Mouse (Mus musculus): Measurements from ENCODE around the gene Thsd4.

Gene Thsd4

DNA sequence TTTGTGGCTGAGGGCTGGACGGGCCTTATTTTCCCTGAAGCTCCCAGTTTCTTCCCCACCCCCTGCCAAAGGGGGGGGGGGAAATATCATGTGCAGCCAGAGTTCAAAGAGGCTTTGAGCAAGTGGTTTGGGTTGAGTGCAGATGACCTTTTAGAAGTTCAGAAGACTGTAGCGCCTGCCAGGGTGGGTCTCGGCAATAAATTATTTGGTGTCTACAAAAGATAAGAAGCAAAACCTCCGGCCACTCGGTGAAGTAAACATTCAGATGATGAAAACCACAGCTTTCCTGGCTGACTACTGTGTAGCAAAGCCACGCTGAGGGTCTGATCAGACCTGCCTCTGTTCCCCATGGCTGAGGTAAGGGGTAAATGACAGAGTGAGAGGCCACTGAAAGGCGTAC is 116.1 kb downstream of the Thsd4 start:
- in situ Hi-C loops (cut with MboI; ENCODE audit: low pct_unique_long_range_greater_than_20kb in 1 of 2, low sequenced_read_pairs in 2 of 2, unreplicated experiment in 1 of 2) = no loop called here

GRCm38 (mm10) chr9:60402681-60403080 is 119.2 kb downstream of the Thsd4 start:
- in situ Hi-C loops (cut with MboI; ENCODE audit: low pct_unique_long_range_greater_than_20kb in 1 of 2, low sequenced_read_pairs in 2 of 2, unreplicated experiment in 1 of 2) = no loop called here

- in situ Hi-C loops (cut with MboI; ENCODE audit: low pct_unique_long_range_greater_than_20kb in 1 of 2, low sequenced_read_pairs in 2 of 2, unreplicated experiment in 1 of 2) = no loop called here
Measured at GRCm38 (mm10) chr9:60400001-60400400, 121.8 kb downstream of the Thsd4 start.

DNA sequence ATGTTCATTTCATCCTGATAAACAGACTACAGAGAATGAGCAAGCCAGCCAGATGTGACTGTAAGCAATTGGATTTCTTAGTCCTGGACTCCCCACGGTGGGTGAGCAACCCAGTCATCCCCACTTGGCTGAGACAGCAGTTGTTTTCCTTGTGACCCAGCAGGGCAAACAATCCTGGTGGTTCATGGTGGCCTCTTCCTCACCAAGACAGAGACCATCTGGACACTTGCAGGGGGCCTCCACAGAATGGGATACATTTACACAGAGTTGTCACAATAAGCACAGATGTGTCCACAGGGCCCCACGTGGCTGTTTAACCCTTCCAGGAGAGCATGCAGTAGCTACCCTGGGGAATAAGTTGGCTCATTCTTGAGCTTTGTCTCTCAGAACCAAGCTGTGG is 123.8 kb downstream of the Thsd4 start:
- in situ Hi-C loops (cut with MboI; ENCODE audit: low pct_unique_long_range_greater_than_20kb in 1 of 2, low sequenced_read_pairs in 2 of 2, unreplicated experiment in 1 of 2) = no loop called here

- in situ Hi-C loops (cut with MboI; ENCODE audit: low pct_unique_long_range_greater_than_20kb in 1 of 2, low sequenced_read_pairs in 2 of 2, unreplicated experiment in 1 of 2) = no loop called here
Measured at GRCm38 (mm10) chr9:60396096-60396495, 125.8 kb downstream of the Thsd4 start.

DNA sequence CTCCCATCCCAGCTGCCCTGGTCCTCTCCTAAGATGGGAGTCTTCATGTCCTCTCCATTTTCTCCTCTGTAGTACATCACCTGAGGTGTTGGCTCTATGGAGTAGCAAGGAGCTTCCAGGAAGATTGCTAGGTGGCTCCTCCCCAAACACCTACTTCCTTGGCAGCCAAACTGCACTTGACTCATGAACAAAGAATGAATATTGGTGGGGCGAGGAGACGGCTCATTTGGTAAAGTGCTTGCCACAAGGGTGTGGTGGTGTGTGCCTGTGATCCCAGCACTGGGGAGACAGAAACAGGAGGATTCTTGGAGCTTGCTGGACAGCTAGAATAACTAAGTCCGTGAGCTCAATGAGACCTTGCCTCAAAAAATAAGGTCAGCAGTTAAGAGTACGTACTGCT is 128.9 kb downstream of the Thsd4 start:
- in situ Hi-C loops (cut with MboI; ENCODE audit: low pct_unique_long_range_greater_than_20kb in 1 of 2, low sequenced_read_pairs in 2 of 2, unreplicated experiment in 1 of 2) = no loop called here

GRCm38 (mm10) chr9:60384751-60385150 is 137.1 kb downstream of the Thsd4 start:
- in situ Hi-C loops (cut with MboI; ENCODE audit: low pct_unique_long_range_greater_than_20kb in 1 of 2, low sequenced_read_pairs in 2 of 2, unreplicated experiment in 1 of 2) = no loop called here

DNA sequence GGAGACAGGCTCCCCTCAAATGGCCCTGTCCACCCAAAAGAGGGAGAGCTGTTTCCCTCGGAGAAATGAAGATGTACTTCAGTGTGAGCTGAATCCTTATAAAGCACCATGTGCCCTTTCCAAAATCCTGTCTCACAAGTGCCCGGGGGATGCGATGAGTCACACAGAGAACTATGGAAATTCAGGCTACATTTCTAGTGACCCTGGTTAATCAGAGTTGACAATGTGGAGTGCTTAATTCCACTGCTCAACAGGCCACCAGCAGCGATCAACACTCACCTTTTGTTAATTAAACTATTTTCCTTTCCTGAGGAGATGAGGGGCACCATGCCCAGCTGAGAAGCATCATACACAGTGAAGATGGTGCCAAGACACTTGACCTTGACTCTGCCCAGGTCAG is 138.9 kb downstream of the Thsd4 start:
- in situ Hi-C loops (cut with MboI; ENCODE audit: low pct_unique_long_range_greater_than_20kb in 1 of 2, low sequenced_read_pairs in 2 of 2, unreplicated experiment in 1 of 2) = no loop called here

DNA sequence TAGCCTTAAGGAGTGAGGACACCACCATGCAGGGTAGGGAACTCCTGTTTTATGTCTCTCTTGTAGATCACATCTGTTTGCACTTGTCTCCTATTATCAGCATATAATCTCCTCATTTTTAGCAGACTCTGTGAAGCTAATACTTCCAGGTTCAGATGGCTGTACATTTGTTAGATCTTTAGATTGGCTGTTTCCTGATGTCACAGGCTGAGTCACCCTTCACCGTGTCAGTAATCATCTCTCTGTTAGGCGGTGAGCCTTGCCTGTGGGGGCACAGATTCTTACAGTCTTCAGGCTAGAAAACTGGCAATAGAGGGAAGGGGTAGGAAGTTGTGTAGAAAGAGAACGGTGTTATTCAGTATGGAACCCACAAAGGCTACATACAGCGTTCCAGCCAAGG is 139.3 kb downstream of the Thsd4 start:
- in situ Hi-C loops (cut with MboI; ENCODE audit: low pct_unique_long_range_greater_than_20kb in 1 of 2, low sequenced_read_pairs in 2 of 2, unreplicated experiment in 1 of 2) = no loop called here

DNA sequence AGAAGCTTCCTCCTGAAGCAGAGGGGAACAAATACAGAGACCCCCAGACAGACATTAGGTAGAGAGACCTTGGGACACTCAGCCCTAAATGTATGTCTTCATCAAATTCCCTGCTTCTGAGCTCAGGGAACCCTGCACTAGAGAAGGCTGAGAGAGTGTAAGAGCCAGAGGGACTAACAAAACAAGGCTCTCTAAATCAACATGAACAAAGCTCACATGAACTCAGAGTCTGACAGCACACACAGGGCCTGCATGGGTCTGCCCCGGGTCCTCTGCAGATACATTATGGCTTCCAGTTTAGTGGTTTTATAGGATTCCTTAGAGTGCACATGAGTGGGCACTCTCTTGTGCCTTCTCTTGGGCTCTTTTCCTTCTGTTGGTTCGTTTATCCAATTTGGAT is 140.8 kb downstream of the Thsd4 start:
- in situ Hi-C loops (cut with MboI; ENCODE audit: low pct_unique_long_range_greater_than_20kb in 1 of 2, low sequenced_read_pairs in 2 of 2, unreplicated experiment in 1 of 2) = no loop called here

DNA sequence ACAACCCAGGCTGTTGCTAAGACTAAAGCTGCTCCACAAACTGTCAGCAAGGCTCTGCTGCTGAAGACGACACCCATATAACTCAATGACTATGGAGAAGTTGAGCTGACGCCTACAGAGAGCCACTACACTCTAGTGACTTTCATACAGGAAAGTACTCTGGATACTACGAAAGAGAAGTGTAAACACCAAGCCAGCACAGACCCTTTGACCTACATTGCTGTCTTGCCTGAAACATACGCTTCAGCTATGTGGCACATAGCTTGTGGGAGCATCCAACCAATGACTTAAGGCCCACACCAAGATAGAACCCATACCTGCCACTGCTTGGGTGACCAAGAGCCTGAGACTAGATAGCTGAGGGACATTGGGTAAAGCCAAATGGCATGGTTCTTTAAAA is 141.3 kb downstream of the Thsd4 start:
- in situ Hi-C loops (cut with MboI; ENCODE audit: low pct_unique_long_range_greater_than_20kb in 1 of 2, low sequenced_read_pairs in 2 of 2, unreplicated experiment in 1 of 2) = no loop called here

DNA sequence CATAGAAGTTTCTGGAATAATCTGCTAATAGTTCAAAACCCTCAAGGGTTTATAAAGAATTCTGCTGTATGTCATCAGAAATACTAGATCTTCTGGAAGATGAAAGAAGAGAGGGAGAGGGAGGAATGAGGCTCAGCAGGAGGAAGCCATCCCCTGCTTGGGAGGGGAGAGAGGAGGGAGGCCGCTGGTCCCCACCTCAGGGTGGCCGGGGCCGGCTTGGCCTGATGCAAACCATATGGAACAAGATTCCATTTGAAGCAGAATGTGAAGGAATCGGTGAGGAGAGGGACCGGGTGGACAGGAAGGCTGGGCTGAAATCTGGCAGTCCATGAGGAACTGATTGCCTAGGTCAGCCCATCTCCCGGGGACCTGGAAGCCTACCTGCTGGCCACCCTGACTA is 143.6 kb downstream of the Thsd4 start:
- in situ Hi-C loops (cut with MboI; ENCODE audit: low pct_unique_long_range_greater_than_20kb in 1 of 2, low sequenced_read_pairs in 2 of 2, unreplicated experiment in 1 of 2) = no loop called here

DNA sequence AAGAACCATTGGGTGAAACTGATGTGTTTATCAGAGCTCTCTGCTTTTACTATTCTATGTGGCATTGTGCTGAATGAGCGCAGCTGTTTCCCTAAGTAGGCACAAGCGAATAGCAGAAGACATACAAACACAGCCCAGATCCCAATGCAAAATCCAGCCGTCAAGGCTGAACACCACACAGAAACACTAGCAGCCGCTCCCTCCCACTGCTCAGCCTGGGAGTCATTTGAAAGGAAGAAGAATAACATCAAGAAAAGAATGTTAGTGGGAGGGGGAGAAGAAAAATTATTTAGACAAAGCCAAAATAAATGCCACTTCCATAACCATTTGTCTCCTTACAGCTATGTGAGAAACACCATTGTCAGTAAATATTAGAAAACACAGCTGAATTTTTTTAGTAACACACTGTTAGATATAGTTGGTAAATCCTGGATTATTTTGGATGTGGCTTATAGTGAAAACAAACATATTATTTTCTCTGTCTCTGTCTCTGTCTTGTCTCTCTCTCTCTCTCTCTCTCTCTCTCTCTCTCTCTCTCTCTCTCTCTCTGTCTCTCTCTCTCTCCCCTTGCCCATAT is 148.6 kb downstream of the Thsd4 start:
- in situ Hi-C loops (cut with MboI; ENCODE audit: low pct_unique_long_range_greater_than_20kb in 1 of 2, low sequenced_read_pairs in 2 of 2, unreplicated experiment in 1 of 2) = no loop called here

GRCm38 (mm10) chr9:60368516-60368915 is 153.3 kb downstream of the Thsd4 start:
- in situ Hi-C loops (cut with MboI; ENCODE audit: low pct_unique_long_range_greater_than_20kb in 1 of 2, low sequenced_read_pairs in 2 of 2, unreplicated experiment in 1 of 2) = no loop called here

DNA sequence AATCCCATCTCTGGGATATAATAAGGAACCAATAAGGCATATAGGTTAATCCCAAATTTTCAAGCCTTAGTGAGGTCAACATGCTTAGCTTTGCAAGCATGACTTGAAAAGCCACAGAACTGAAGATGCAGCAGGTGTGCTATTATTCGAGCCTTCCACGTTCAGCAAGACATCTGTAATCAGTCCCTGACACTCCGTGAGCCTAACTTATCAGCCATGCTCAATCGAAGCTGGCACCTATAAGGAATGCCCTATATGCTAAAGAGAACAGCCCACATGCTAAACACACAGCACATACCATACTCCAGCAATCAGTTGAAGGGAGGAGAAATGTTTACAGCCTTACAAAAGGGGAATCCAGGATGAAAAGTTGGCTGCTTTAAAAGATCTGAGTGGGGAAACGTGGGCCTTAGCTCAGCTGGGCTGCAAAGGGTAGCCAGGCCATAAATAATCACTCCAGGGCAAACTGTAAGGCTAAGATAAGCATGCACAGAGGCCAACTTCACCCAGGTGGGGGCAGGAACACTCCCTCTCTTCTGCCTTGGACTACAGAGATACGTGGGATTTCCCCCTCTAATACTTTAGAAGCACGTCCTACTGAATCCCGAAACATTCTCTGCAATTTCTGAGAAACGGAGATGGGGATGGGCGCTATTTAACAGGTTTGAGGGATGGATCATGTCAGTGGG is 154.1 kb downstream of the Thsd4 start:
- in situ Hi-C loops (cut with MboI; ENCODE audit: low pct_unique_long_range_greater_than_20kb in 1 of 2, low sequenced_read_pairs in 2 of 2, unreplicated experiment in 1 of 2) = no loop called here

GRCm38 (mm10) chr9:60364166-60364781 is 157.6 kb downstream of the Thsd4 start:
- in situ Hi-C loops (cut with MboI; ENCODE audit: low pct_unique_long_range_greater_than_20kb in 1 of 2, low sequenced_read_pairs in 2 of 2, unreplicated experiment in 1 of 2) = no loop called here

- in situ Hi-C loops (cut with MboI; ENCODE audit: low pct_unique_long_range_greater_than_20kb in 1 of 2, low sequenced_read_pairs in 2 of 2, unreplicated experiment in 1 of 2) = no loop called here
Measured at GRCm38 (mm10) chr9:60352351-60352750, 169.5 kb downstream of the Thsd4 start.

DNA sequence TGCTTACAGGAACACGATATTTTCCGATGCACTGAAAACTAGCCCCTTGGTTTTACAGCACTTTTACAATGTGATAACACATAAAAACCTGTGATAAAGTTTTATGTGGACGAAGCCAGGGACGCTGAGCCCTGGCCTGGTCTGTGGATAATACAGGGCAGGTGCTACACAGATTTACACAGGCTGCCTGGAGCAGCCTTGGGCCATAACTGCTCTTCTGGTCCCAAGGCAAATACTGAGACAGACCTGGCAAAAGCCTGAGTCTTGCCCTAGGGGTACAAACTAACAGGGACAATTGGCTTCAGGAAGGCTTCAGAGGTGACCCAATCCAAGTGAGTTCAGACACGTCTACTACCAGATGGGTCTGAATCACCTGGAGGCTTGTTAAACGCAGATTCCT is 170.7 kb downstream of the Thsd4 start:
- in situ Hi-C loops (cut with MboI; ENCODE audit: low pct_unique_long_range_greater_than_20kb in 1 of 2, low sequenced_read_pairs in 2 of 2, unreplicated experiment in 1 of 2) = no loop called here

- in situ Hi-C loops (cut with MboI; ENCODE audit: low pct_unique_long_range_greater_than_20kb in 1 of 2, low sequenced_read_pairs in 2 of 2, unreplicated experiment in 1 of 2) = no loop called here
Measured at GRCm38 (mm10) chr9:60336147-60336546, 185.7 kb downstream of the Thsd4 start.

- in situ Hi-C loops (cut with MboI; ENCODE audit: low pct_unique_long_range_greater_than_20kb in 1 of 2, low sequenced_read_pairs in 2 of 2, unreplicated experiment in 1 of 2) = no loop called here
Measured at GRCm38 (mm10) chr9:60335455-60335854, 186.4 kb downstream of the Thsd4 start.

Measured in mouse embryonic stem cell (cell line).